Mouse (Mus musculus): ENCODE measurements at regions not wholly inside any gene's neighbourhood (a gene's known extent, or its start where the extent isn't known, plus 50 kb on each side); places are given as distances from the start of the nearest gene placed in this dataset.

GRCm38 (mm10) chr5:28919296-28920063 lies 276.3 kb upstream of the Rnf32 start:
- WGBS = 72% methylated on average over 4 of the region's 4 CpGs
- no peaks in the 10 kb centered on the region for H3K27me3 ChIP-seq
- H3K4me2 ChIP-seq = no peak overlapping the region
- H3K9me3 ChIP-seq (replicated peaks) = no peaks in the 10 kb centered on the region
- H3K27ac ChIP-seq = no peak overlapping the region
- no peak overlapping the region for H3K9ac ChIP-seq
- H3K36me3 ChIP-seq = no peaks in the 10 kb centered on the region
- no peak for ATAC-seq (replicated peaks; ENCODE audit: insufficient number of reproducible peaks, insufficient read depth, low FRiP score, low read depth)
- H3K4me3 ChIP-seq = no peak overlapping the region
- no peaks in the 10 kb centered on the region for H3K4me1 ChIP-seq (replicated peaks)

GRCm38 (mm10) chr5:28904500-28904899 lies 291.3 kb upstream of the Rnf32 start:
- no peak overlapping the region for H3K4me2 ChIP-seq
- ATAC-seq (replicated peaks; ENCODE audit: insufficient number of reproducible peaks, insufficient read depth, low FRiP score, low read depth) = no peak
- no peak overlapping the region for H3K27ac ChIP-seq
- H3K4me3 ChIP-seq = no peak overlapping the region
- H3K4me1 ChIP-seq (replicated peaks) = no peaks in the 10 kb centered on the region
- H3K27me3 ChIP-seq = no peaks in the 10 kb centered on the region
- 49% methylated on average over 4 of the region's 4 CpGs for WGBS
- no peak overlapping the region for H3K9ac ChIP-seq
- H3K9me3 ChIP-seq (replicated peaks) = no peaks in the 10 kb centered on the region
- no peaks in the 10 kb centered on the region for H3K36me3 ChIP-seq

GRCm38 (mm10) chr5:28903805-28904320 lies 291.9 kb upstream of the Rnf32 start:
- Histone ChIP-seq H3K9me3 (replicated peaks) (no peaks in the 10 kb centered on the region), H3K4me3 (no peak overlapping the region), H3K4me1 (replicated peaks) (no peaks in the 10 kb centered on the region), H3K9ac (no peak overlapping the region), H3K27ac (no peak overlapping the region), H3K4me2 (no peak overlapping the region), H3K27me3 (no peaks in the 10 kb centered on the region), H3K36me3 (no peaks in the 10 kb centered on the region)
- 46% methylated on average over 3 of the region's 3 CpGs for WGBS
- ATAC-seq (replicated peaks; ENCODE audit: insufficient number of reproducible peaks, insufficient read depth, low FRiP score, low read depth) = no peak

- no peak overlapping the region for H3K4me3 ChIP-seq
- H3K27ac ChIP-seq = no peak overlapping the region
- H3K36me3 ChIP-seq = no peaks in the 10 kb centered on the region
- no peaks in the 10 kb centered on the region for H3K4me1 ChIP-seq (replicated peaks)
- 42% methylated on average over 10 of the region's 10 CpGs for WGBS
- no peak overlapping the region for H3K9ac ChIP-seq
- H3K27me3 ChIP-seq = no peaks in the 10 kb centered on the region
- ATAC-seq (replicated peaks; ENCODE audit: insufficient number of reproducible peaks, insufficient read depth, low FRiP score, low read depth) = no peak
- H3K4me2 ChIP-seq = no peak overlapping the region
- H3K9me3 ChIP-seq (replicated peaks) = no peaks in the 10 kb centered on the region
Measured at GRCm38 (mm10) chr5:28892703-28893249, 303.0 kb upstream of the Rnf32 start.

GRCm38 (mm10) chr5:28891988-28892387 lies 303.8 kb upstream of the Rnf32 start:
- H3K4me2 ChIP-seq = no peak overlapping the region
- no peak overlapping the region for H3K9ac ChIP-seq
- ATAC-seq (replicated peaks; ENCODE audit: insufficient number of reproducible peaks, insufficient read depth, low FRiP score, low read depth) = no peak
- 63% methylated on average over 7 of the region's 7 CpGs for WGBS
- no peak overlapping the region for H3K27ac ChIP-seq
- no peak overlapping the region for H3K4me3 ChIP-seq
- H3K27me3 ChIP-seq = no peaks in the 10 kb centered on the region
- no peaks in the 10 kb centered on the region for H3K36me3 ChIP-seq
- H3K4me1 ChIP-seq (replicated peaks) = no peaks in the 10 kb centered on the region
- no peaks in the 10 kb centered on the region for H3K9me3 ChIP-seq (replicated peaks)

- H3K4me2 ChIP-seq = no peak overlapping the region
- H3K4me3 ChIP-seq = no peak overlapping the region
- no peak overlapping the region for H3K27ac ChIP-seq
- no peak overlapping the region for H3K9ac ChIP-seq
- no peak for ATAC-seq (replicated peaks; ENCODE audit: insufficient number of reproducible peaks, insufficient read depth, low FRiP score, low read depth)
- no peaks in the 10 kb centered on the region for H3K9me3 ChIP-seq (replicated peaks)
- no peaks in the 10 kb centered on the region for H3K27me3 ChIP-seq
- H3K4me1 ChIP-seq (replicated peaks) = no peaks in the 10 kb centered on the region
- H3K36me3 ChIP-seq = no peaks in the 10 kb centered on the region
- WGBS = 70% methylated on average over 5 of the region's 5 CpGs
Measured at GRCm38 (mm10) chr5:28884746-28885365, 310.9 kb upstream of the Rnf32 start.

- Histone ChIP-seq H3K9ac (no peak overlapping the region), H3K27me3 (no peaks in the 10 kb centered on the region), H3K9me3 (replicated peaks) (no peaks in the 10 kb centered on the region), H3K4me1 (replicated peaks) (no peaks in the 10 kb centered on the region), H3K4me2 (no peak overlapping the region), H3K36me3 (no peaks in the 10 kb centered on the region), H3K4me3 (no peak overlapping the region), H3K27ac (no peak overlapping the region)
- ATAC-seq (replicated peaks; ENCODE audit: insufficient number of reproducible peaks, insufficient read depth, low FRiP score, low read depth) = no peak
- 74% methylated on average over 8 of the region's 8 CpGs for WGBS
Measured at GRCm38 (mm10) chr5:28876199-28876598, 319.6 kb upstream of the Rnf32 start.

- Histone ChIP-seq H3K27ac (no peak overlapping the region), H3K9ac (no peak overlapping the region), H3K36me3 (no peaks in the 10 kb centered on the region), H3K4me2 (no peak overlapping the region), H3K4me1 (replicated peaks) (no peaks in the 10 kb centered on the region), H3K4me3 (no peak overlapping the region), H3K9me3 (replicated peaks) (no peaks in the 10 kb centered on the region), H3K27me3 (no peaks in the 10 kb centered on the region)
- no peak for ATAC-seq (replicated peaks; ENCODE audit: insufficient number of reproducible peaks, insufficient read depth, low FRiP score, low read depth)
- WGBS = 73% methylated on average over 3 of the region's 3 CpGs
Measured at GRCm38 (mm10) chr5:28873600-28874265, 322.1 kb upstream of the Rnf32 start.

- H3K9ac ChIP-seq = no peak overlapping the region
- no peak overlapping the region for H3K4me2 ChIP-seq
Measured at GRCm38 (mm10) chr5:28859604-28860371, 336.0 kb upstream of the Rnf32 start.

GRCm38 (mm10) chr5:28838141-28838925 lies 357.5 kb upstream of the Rnf32 start:
- H3K4me3 ChIP-seq = no peak overlapping the region
- H3K27me3 ChIP-seq = no peaks in the 10 kb centered on the region
- ATAC-seq (replicated peaks; ENCODE audit: insufficient number of reproducible peaks, insufficient read depth, low FRiP score, low read depth) = no peak
- no peaks in the 10 kb centered on the region for H3K4me1 ChIP-seq (replicated peaks)
- no peaks in the 10 kb centered on the region for H3K36me3 ChIP-seq
- no peak overlapping the region for H3K9ac ChIP-seq
- WGBS = 71% methylated on average over 12 of the region's 12 CpGs
- no peak overlapping the region for H3K4me2 ChIP-seq
- H3K27ac ChIP-seq = no peak overlapping the region
- no peaks in the 10 kb centered on the region for H3K9me3 ChIP-seq (replicated peaks)

More at GRCm38 (mm10) chr5:28859604-28860371, 336.0 kb upstream of the Rnf32 start:
- no peaks in the 10 kb centered on the region for H3K27me3 ChIP-seq
- no peaks in the 10 kb centered on the region for H3K9me3 ChIP-seq (replicated peaks)
- H3K4me1 ChIP-seq (replicated peaks) = no peaks in the 10 kb centered on the region
- H3K36me3 ChIP-seq = no peaks in the 10 kb centered on the region
- H3K4me3 ChIP-seq = no peak overlapping the region
- no peak for ATAC-seq (replicated peaks; ENCODE audit: insufficient number of reproducible peaks, insufficient read depth, low FRiP score, low read depth)
- no peak overlapping the region for H3K27ac ChIP-seq
- WGBS = 67% methylated on average over 9 of the region's 9 CpGs

Measured in heart, embryonic 15.5 days (tissue).